Mouse (Mus musculus) midbrain, embryonic 14.5 days (tissue): ENCODE results near the gene Dusp18. TPM values are rescaled to one million over a fixed set of nuclear protein-coding genes. Genes with fewer than 3 reads are reported as not detected.

ENCODE experiments used
- ATAC-seq: fragments of 200-750 bp; cut with Nextera tagmentation; 2 replicates; pipeline ENCODE4 v1.8.0; 2017; ENCODE audit warnings: moderate number of reproducible peaks, moderate library complexity; ENCODE audit not compliant: low FRiP score, low TSS enrichment
- DNase-seq: peaks from one replicate; pipeline ENCODE4 v3.0.0-alpha.2; 2015
- H3K27ac ChIP-seq: fragments of 300-500 bp; sonication (generic); replicated peaks from 2 replicates; pipeline ENCODE4 v1.5.1; 2014; ENCODE audit warnings: mild to moderate bottlenecking, low read depth, low read length, moderate library complexity
- H3K27me3 ChIP-seq: fragments of 300-500 bp; sonication (generic); 2 replicates; pipeline ENCODE4 v1.6.1; 2014; ENCODE audit warnings: low read length, control low read depth, mixed read lengths; ENCODE audit not compliant: control insufficient read depth, insufficient read depth
- H3K36me3 ChIP-seq: fragments of 300-500 bp; sonication (generic); 2 replicates; pipeline ENCODE4 v1.6.1; 2014; ENCODE audit warnings: low read length, control low read depth; ENCODE audit not compliant: control insufficient read depth, insufficient read depth
- H3K4me1 ChIP-seq: fragments of 300-500 bp; sonication (generic); 2 replicates; pipeline ENCODE4 v1.6.1; 2014; ENCODE audit warnings: mild to moderate bottlenecking, antibody characterized with exemption, low read length, control low read depth; ENCODE audit not compliant: control insufficient read depth, insufficient read depth
- H3K4me2 ChIP-seq: fragments of 300-500 bp; sonication (generic); 2 replicates; pipeline ENCODE4 v1.6.1; 2014; ENCODE audit warnings: mild to moderate bottlenecking, low read length, moderate library complexity
- H3K4me3 ChIP-seq: fragments of 300-500 bp; sonication (generic); replicated peaks from 2 replicates; pipeline ENCODE4 v1.5.1; 2014; ENCODE audit warnings: low read depth, low read length
- H3K9ac ChIP-seq: fragments of 300-500 bp; sonication (generic); replicated peaks from 2 replicates; pipeline ENCODE4 v1.6.1; 2014; ENCODE audit warnings: mild to moderate bottlenecking, low read length, moderate library complexity
- H3K9me3 ChIP-seq: fragments of 300-500 bp; sonication (generic); 2 replicates; pipeline ENCODE4 v1.6.1; 2016; ENCODE audit warnings: low read length, control low read depth, mixed read lengths; ENCODE audit not compliant: control insufficient read depth
- WGBS: fragments of 180-500 bp; shearing (Covaris S2); extraction: QIAGEN DNeasy Blood & Tissue Kit; methylation state at CpG from one replicate; pipeline ENCODE4 v1.1.7; 2014; 5-methylcytosine and 5-hydroxymethylcytosine counted together
- polyA plus RNA-seq: library from polyadenylated mRNA; unstranded; fragments of >200 nt; fragmentation: Nextera tagmentation; extraction: Ambion mirVana; gene quantifications from 2 replicates; pipeline ENCODE4 v1.2.1, GENCODE M21; 2014

Dusp18 gene
- polyA plus RNA-seq, 1 experiment from 2014 or later: 38.1 TPM

DNA sequence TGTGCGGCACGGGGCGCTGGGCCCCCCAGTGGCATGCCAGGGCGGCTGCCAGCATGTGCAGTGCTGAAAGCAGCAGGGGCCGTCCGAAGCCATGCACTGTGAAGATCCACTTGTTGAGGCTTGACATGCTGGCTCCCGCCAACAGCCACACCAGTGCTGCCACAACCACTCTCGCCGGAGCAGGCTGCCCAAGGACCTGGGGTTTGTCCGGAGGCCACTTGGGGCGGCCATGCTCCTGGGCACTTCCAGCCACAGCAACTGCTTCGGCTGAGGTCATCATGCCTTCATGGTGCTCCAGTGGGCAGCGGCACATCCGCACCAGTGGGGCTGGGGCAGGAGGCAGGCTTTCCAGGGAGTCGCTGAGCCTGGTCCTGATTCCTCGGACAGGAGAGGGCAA, 17.8 kb downstream of the Dusp18 start:
- peak; percentile 63 for DNase-seq
- ATAC-seq: peak; percentile 18; the same call in 1 of the 2 replicates
- under 1% methylated on average over 16 of the region's 16 CpGs for WGBS
- peak overlapping the region; percentile 60 for H3K9ac ChIP-seq
- peaks cover 37% of the 10 kb centered on the region for H3K4me1 ChIP-seq
- H3K27me3 ChIP-seq: 0 out of 2 replicates have a peak, but pooled peaks cover 4% of the 10 kb centered on the region
- H3K27ac ChIP-seq: peak overlapping the region; percentile 74; the same call in 1 of the 2 replicates
- peak overlapping the region; percentile 90 for H3K4me2 ChIP-seq
- H3K36me3 ChIP-seq: no peaks in the 10 kb centered on the region
- H3K4me3 ChIP-seq: peak overlapping the region; percentile 59
- H3K9me3 ChIP-seq: no peaks in the 10 kb centered on the region

DNA sequence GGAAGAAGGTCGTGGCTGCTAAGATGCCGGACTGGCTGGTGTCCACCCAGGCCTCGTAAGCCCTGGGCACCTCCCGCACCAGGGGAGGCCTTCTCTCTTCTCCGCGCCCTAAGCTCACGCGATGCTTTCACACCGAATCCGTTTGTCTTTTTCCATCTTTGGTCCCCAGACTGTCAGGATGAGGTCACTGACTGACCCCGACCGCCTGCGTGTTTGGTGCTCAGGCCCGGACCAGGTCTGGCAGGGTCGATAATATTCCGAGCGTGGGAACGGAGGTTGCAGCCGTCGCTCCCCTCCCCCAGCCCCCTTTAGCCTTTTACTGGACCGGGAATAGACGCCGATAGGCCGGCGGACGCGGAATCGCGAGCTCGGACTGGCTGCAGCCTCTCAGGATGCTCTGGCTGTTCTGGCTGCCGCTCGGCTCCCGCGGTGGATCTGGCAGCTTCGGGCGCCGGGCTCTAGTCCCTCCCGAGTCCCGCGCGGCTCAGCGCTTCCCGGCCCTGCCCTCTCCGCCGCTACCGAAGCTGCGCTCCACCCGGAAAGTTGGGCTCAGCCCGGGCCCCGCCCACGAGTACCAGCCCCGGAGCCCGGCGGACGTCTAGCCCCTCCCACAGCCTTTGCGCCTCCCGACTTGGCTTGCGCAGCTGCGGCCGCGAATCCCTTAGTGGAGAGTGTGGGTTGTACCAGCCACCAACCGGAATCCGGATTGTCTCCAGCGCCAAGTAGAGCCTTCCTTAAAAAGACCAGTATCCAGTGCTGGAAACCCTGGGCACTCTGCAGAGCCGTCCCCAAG, 18.5 kb downstream of the Dusp18 start:
- Histone ChIP-seq H3K27ac (peak overlapping the region; percentile 74), H3K4me1 (peaks cover 37% of the 10 kb centered on the region), H3K9me3 (no peaks in the 10 kb centered on the region), H3K4me3 (peak overlapping the region; percentile 59), H3K4me2 (peak overlapping the region; percentile 90), H3K27me3 (0 out of 2 replicates have a peak, but pooled peaks cover 4% of the 10 kb centered on the region), H3K9ac (peak overlapping the region; percentile 60), H3K36me3 (no peaks in the 10 kb centered on the region)
- DNase-seq (peak; percentile 92), ATAC-seq (peak; percentile 86)
- under 1% methylated on average over 65 of the region's 65 CpGs for WGBS

DNA sequence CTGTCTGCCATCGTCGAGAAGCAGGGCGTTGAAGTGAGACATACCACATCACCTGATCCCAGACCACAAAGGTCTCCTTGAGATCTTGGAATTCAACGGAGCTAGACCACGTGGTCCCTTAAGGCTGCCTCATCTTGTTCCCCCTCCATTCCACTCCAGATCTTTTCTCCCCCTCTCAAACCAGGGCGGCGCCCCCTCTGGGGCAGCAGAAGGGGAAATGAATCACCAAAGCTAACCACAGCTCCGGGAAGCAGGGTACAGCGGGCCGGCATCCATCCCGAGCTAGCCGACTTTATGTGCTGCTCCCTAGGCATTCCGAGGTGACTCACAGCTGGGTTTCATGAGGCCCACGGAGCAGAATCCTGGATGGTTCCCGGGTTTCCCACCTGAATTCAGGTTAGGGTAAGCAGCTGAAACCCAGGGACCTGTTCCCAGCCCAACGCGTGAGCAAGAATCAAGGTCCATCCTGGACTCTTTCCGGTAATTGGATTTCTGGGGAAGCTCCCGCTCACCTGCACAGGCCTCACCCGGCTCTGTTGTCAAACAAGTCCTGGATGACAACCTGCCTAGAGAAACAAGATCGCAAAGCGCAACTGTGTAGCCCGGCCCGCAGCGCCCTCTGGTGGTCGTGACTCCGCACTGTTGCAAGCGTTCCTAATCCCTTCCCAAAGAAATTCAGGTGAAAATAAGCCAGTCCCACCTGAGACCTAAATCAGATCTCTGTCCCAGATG, 19.2 kb downstream of the Dusp18 start, which contains the start of gene Slc35e4:
Slc35e4 (minus strand) TSS at position 556 of the 732 bp plus-strand sequence.
- ATAC-seq: peak; percentile 58; the same call in 1 of the 2 replicates
- WGBS: under 1% methylated on average over 28 of the region's 28 CpGs

GRCm38 (mm10) chr11:3918738-3919137, 23.7 kb downstream of the Dusp18 start:
- 0 out of 2 replicates have a peak, but pooled peaks cover 5% of the 10 kb centered on the region for H3K36me3 ChIP-seq
- no peak overlapping the region for H3K9ac ChIP-seq
- no peak overlapping the region for H3K27ac ChIP-seq
- WGBS: 65% methylated on average over 1 of the region's 1 CpGs
- no peaks in the 10 kb centered on the region for H3K4me1 ChIP-seq
- no peak overlapping the region for H3K4me2 ChIP-seq
- H3K4me3 ChIP-seq: no peak overlapping the region
- no peaks in the 10 kb centered on the region for H3K27me3 ChIP-seq
- no peaks in the 10 kb centered on the region for H3K9me3 ChIP-seq
- no peak for ATAC-seq
- DNase-seq: peak; percentile 54

More for the DNA sequence above, 19.2 kb downstream of the Dusp18 start, which contains the start of gene Slc35e4:
- Histone ChIP-seq H3K4me2 (peak within 1 kb of the TSS; percentile 90), H3K9me3 (no peaks in the 10 kb centered on the region), H3K36me3 (no peaks in the 10 kb centered on the region), H3K27ac (peak within 1 kb of the TSS; percentile 74), H3K9ac (peak within 1 kb of the TSS; percentile 60), H3K4me1 (peaks cover 33% of the 10 kb centered on the region), H3K27me3 (0 out of 2 replicates have a peak, but pooled peaks cover 4% of the 10 kb centered on the region), H3K4me3 (peak within 1 kb of the TSS; percentile 59)
- peak; percentile 93 for DNase-seq

DNA sequence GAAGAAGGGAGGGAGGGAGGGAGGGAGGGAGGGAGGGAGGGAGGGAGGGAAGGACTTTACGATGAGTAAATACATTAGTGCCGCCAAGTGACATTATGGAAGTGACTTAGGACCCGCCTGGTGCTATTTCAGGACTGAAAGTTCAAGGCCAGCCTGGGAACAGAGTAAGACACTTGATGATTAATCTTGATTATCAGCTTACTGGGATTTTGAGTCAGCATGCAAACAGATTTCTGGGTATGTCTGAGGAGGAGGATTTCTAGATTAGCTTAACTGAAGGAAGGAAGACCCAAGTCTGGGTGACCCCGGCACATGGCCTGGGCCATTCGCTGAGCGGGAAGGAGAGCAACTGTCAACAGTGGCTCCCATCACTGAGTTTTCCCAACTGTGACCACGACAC, 25.4 kb downstream of the Dusp18 start:
- Histone ChIP-seq H3K27me3 (no peaks in the 10 kb centered on the region), H3K4me3 (no peak overlapping the region), H3K27ac (no peak overlapping the region), H3K4me2 (no peak overlapping the region), H3K36me3 (peaks cover 5% of the 10 kb centered on the region; the same call in 1 of the 2 replicates), H3K9ac (no peak overlapping the region), H3K9me3 (no peaks in the 10 kb centered on the region), H3K4me1 (no peaks in the 10 kb centered on the region)
- 89% methylated on average over 7 of the region's 7 CpGs for WGBS
- DNase-seq (no peak), ATAC-seq (no peak)

DNA sequence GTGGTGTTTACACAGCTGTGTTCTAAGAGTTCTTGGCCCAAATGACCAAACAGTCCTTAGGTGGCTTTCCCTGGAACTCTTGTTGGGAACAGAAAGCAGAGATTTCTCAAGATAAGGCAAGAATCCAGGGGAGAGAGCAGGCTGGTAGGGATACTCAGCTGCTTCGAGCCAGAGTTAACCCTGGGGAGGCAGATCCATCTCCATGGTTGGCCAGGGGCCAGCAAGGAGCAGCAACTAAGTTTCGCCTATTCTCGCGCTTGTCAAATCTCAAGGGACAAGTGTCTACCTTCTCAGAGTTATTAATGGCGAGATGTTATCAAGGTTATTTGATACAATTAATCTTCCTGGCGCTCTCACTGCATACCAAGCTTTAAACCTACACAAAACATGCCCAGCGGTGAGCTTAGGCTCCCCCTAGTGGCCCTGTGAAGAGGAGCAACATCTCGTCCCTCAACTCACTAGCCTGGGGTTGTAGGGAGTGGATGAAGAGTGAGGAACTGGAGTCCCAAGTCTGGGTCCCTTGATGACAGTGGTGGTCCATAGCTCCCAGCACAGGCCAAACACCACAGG, 26.3 kb downstream of the Dusp18 start:
- H3K4me1 ChIP-seq: no peaks in the 10 kb centered on the region
- H3K9ac ChIP-seq: no peak overlapping the region
- DNase-seq (peak; percentile 83), ATAC-seq (no peak)
- H3K36me3 ChIP-seq: peaks cover 5% of the 10 kb centered on the region; the same call in 1 of the 2 replicates
- H3K27ac ChIP-seq: no peak overlapping the region
- no peaks in the 10 kb centered on the region for H3K9me3 ChIP-seq
- no peak overlapping the region for H3K4me2 ChIP-seq
- no peaks in the 10 kb centered on the region for H3K27me3 ChIP-seq
- 26% methylated on average over 8 of the region's 8 CpGs for WGBS
- H3K4me3 ChIP-seq: no peak overlapping the region

- WGBS: 94% methylated on average over 9 of the region's 9 CpGs
- ATAC-seq (no peak), DNase-seq (no peak)
- Histone ChIP-seq H3K4me3 (no peak overlapping the region), H3K4me2 (no peak overlapping the region), H3K27me3 (no peaks in the 10 kb centered on the region), H3K36me3 (peaks cover 5% of the 10 kb centered on the region; the same call in 1 of the 2 replicates), H3K9me3 (no peaks in the 10 kb centered on the region), H3K27ac (no peak overlapping the region), H3K4me1 (no peaks in the 10 kb centered on the region), H3K9ac (no peak overlapping the region)
Measured at GRCm38 (mm10) chr11:3922115-3922514, 27.1 kb downstream of the Dusp18 start.

- H3K9me3 ChIP-seq: no peaks in the 10 kb centered on the region
- H3K9ac ChIP-seq: no peak overlapping the region
- H3K4me1 ChIP-seq: no peaks in the 10 kb centered on the region
- H3K27ac ChIP-seq: no peak overlapping the region
- peaks cover 5% of the 10 kb centered on the region; the same call in 1 of the 2 replicates for H3K36me3 ChIP-seq
- no peak overlapping the region for H3K4me2 ChIP-seq
- whole genome bisulfite sequencing: 97% methylated on average over 6 of the region's 6 CpGs
- DNase-seq (no peak), ATAC-seq (no peak)
- no peak overlapping the region for H3K4me3 ChIP-seq
- H3K27me3 ChIP-seq: no peaks in the 10 kb centered on the region
Measured at GRCm38 (mm10) chr11:3922731-3923130, 27.7 kb downstream of the Dusp18 start.
